Comparison of ENCODE assay signal across 8 mouse cellular contexts in the genomic region with DNA sequence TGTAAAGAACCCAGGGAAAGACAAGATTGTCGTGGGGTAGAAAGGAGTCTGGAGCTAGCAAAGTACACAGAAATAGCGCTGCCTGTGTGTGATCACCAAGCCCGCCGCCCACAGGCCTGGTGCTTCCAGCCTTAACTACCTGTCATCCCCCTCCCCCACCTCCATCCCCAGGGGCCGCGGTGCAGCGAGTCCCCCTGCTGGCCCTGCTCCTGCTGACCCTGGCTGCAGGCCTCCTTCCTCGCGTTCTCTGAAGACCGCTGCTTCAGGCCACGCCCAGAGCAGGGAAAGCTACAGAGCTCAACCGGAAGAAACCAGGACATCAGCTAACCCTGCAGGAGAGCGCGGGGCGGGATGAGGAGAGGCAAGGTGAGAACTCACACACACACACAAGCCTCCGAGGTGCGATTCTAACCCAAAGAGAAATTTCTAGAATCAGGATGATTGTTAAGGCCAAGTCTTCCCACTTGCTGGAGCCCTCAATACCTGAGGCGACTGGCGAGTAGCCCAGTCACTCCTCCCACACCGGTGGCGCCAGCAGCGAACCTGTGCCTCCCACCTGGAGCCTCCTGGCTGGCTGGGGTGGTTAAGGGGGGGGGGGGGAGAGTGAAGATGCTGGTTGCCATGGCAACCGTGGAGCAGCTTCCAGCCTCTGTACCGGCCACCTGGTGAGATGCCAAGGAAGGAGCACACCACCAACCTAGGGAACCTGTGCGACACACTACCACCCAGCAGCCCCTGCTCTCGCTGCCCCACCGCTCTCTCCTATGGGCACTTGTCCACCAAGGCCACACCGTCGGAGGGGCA. TPM values are rescaled to one million over a fixed set of nuclear protein-coding genes. Genes with fewer than 3 reads are reported as not detected.
DNase-seq lines count a peak whose midpoint lies in the region; ATAC-seq lines count a peak whose summit lies in the region.

No protein-coding gene starts in this region.

- H3K9ac ChIP-seq in heart, embryonic 11.5 days (ENCODE audit: low read depth, low read length): peak overlapping the region; percentile 60
- peak overlapping the region; percentile 49 for H3K9ac ChIP-seq in forebrain, embryonic 16.5 days (replicated peaks; ENCODE audit: low read depth, low read length)
- H3K9ac ChIP-seq in kidney, embryonic 14.5 days (ENCODE audit: low read depth, low read length): no peak overlapping the region
- no peak overlapping the region for H3K9ac ChIP-seq in liver, embryonic 16.5 days (ENCODE audit: low read depth, low read length)

- H3K27me3 ChIP-seq in heart, embryonic 11.5 days (ENCODE audit: control insufficient read depth, insufficient read depth, low read length): no peaks in the 10 kb centered on the region
- H3K27me3 ChIP-seq in forebrain, embryonic 16.5 days (replicated peaks; ENCODE audit: control insufficient read depth, insufficient read depth, low read length): no peaks in the 10 kb centered on the region
- H3K27me3 ChIP-seq in kidney, embryonic 14.5 days (ENCODE audit: control insufficient read depth, insufficient read depth, low read length): no peaks in the 10 kb centered on the region
- H3K27me3 ChIP-seq in liver, embryonic 16.5 days (ENCODE audit: control insufficient read depth, insufficient read depth, low read depth, low read length): no peaks in the 10 kb centered on the region

- no peaks in the 10 kb centered on the region for H3K36me3 ChIP-seq in heart, embryonic 11.5 days (ENCODE audit: control insufficient read depth, insufficient read depth, low read length)
- no peaks in the 10 kb centered on the region for H3K36me3 ChIP-seq in forebrain, embryonic 16.5 days (ENCODE audit: control insufficient read depth, insufficient read depth)
- H3K36me3 ChIP-seq in kidney, embryonic 14.5 days (ENCODE audit: control insufficient read depth, insufficient read depth, low read length): no peaks in the 10 kb centered on the region
- H3K36me3 ChIP-seq in liver, embryonic 16.5 days (ENCODE audit: control insufficient read depth, insufficient read depth): no peaks in the 10 kb centered on the region

- 16% methylated on average over 28 of the region's 29 CpGs for WGBS in heart, embryonic 11.5 days (ENCODE audit: insufficient replicate concordance)
- 10% methylated on average over 29 of the region's 29 CpGs for WGBS in forebrain, embryonic 16.5 days
- 13% methylated on average over 29 of the region's 29 CpGs for WGBS in kidney, embryonic 14.5 days
- 17% methylated on average over 29 of the region's 29 CpGs for whole genome bisulfite sequencing in liver, embryonic 16.5 days (ENCODE audit: insufficient replicate concordance)

- no peak for DNase-seq in heart, postnatal 36 days
- peak; percentile 58 to 63 for DNase-seq in cerebellum, adult 18-20 months
- DNase-seq in ovary, postnatal 14 days (ENCODE audit: low spot score): peak; percentile 31
- DNase-seq in T-cell, adult 2 months (ENCODE audit: low spot score): no peak

- peak overlapping the region; percentile 67 for H3K4me2 ChIP-seq in heart, embryonic 11.5 days
- H3K4me2 ChIP-seq in forebrain, embryonic 16.5 days (ENCODE audit: low read length): peak overlapping the region; percentile 59
- peak overlapping the region; percentile 32 for H3K4me2 ChIP-seq in kidney, embryonic 14.5 days (replicated peaks; ENCODE audit: low read depth, low read length)
- peak overlapping the region; percentile 22; the same call in 1 of the 2 replicates for H3K4me2 ChIP-seq in liver, embryonic 16.5 days (ENCODE audit: low read depth, low read length)

- ATAC-seq in heart, embryonic 11.5 days (replicated peaks; ENCODE audit: insufficient number of reproducible peaks, low FRiP score, low TSS enrichment): no peak
- peak; percentile 60 for ATAC-seq in forebrain, embryonic 16.5 days
- ATAC-seq in kidney, embryonic 14.5 days (ENCODE audit: low FRiP score, low TSS enrichment): peak; percentile 84
- ATAC-seq in liver, embryonic 16.5 days (ENCODE audit: low read depth): no peak

- H3K4me3 ChIP-seq in heart, embryonic 11.5 days (ENCODE audit: low read depth, low read length): peak overlapping the region; percentile 26
- H3K4me3 ChIP-seq in forebrain, embryonic 16.5 days (replicated peaks; ENCODE audit: low read length): peak overlapping the region; percentile 31
- 0 out of 2 replicates have a peak overlapping the region, but pooled peaks have one; percentile 14 for H3K4me3 ChIP-seq in kidney, embryonic 14.5 days (ENCODE audit: low read length)
- H3K4me3 ChIP-seq in liver, embryonic 16.5 days (ENCODE audit: low read depth, low read length): no peak overlapping the region

- H3K4me1 ChIP-seq in heart, embryonic 11.5 days (ENCODE audit: control insufficient read depth, insufficient read depth, low read length): peaks cover 7% of the 10 kb centered on the region; the same call in 1 of the 2 replicates
- H3K4me1 ChIP-seq in forebrain, embryonic 16.5 days (replicated peaks; ENCODE audit: control insufficient read depth, insufficient read depth, low read length): peaks cover 13% of the 10 kb centered on the region
- H3K4me1 ChIP-seq in kidney, embryonic 14.5 days (ENCODE audit: control insufficient read depth, insufficient read depth, low read length): no peaks in the 10 kb centered on the region
- H3K4me1 ChIP-seq in liver, embryonic 16.5 days (ENCODE audit: control insufficient read depth, low read depth, low read length): no peaks in the 10 kb centered on the region

- no peaks in the 10 kb centered on the region; the same call in 1 of the 2 replicates for H3K9me3 ChIP-seq in heart, embryonic 11.5 days (replicated peaks; ENCODE audit: control insufficient read depth, low read length)
- no peaks in the 10 kb centered on the region for H3K9me3 ChIP-seq in forebrain, embryonic 16.5 days (ENCODE audit: control insufficient read depth, low read length)
- H3K9me3 ChIP-seq in kidney, embryonic 14.5 days (ENCODE audit: control insufficient read depth, low read length): no peaks in the 10 kb centered on the region; the same call in 1 of the 2 replicates
- no peaks in the 10 kb centered on the region for H3K9me3 ChIP-seq in liver, embryonic 16.5 days (replicated peaks; ENCODE audit: control insufficient read depth, low read length)

- intact Hi-C loops in heart, postnatal 36 days (cut with DNase I): no loop called here

- no peak overlapping the region for H3K27ac ChIP-seq in heart, embryonic 11.5 days (ENCODE audit: low read depth, low read length)
- H3K27ac ChIP-seq in forebrain, embryonic 16.5 days (ENCODE audit: low read length): no peak overlapping the region
- no peak overlapping the region for H3K27ac ChIP-seq in kidney, embryonic 14.5 days (ENCODE audit: low read depth, low read length)
- no peak overlapping the region for H3K27ac ChIP-seq in liver, embryonic 16.5 days (ENCODE audit: low read length)

RNA-seq across cellular contexts. Expression of a gene that starts 18.6 kb away (rescaled TPM):
- polyA plus RNA-seq in heart, embryonic 11.5 days (2014; fragmentation: Nextera tagmentation; extraction: Ambion mirVana): not detected in 2 replicates
- total RNA-seq in heart, postnatal 36 days (2021): not detected
- 0.11 and 0.16 TPM in 2 replicates for polyA plus RNA-seq in forebrain, embryonic 16.5 days (2015; fragmentation: Nextera tagmentation; extraction: Ambion mirVana)
- polyA plus RNA-seq in kidney, embryonic 14.5 days (2014; fragmentation: Nextera tagmentation; extraction: Ambion mirVana): 0.10 TPM in 1 of 2 replicates, not detected in the other
- polyA plus RNA-seq in liver, embryonic 16.5 days (2015; fragmentation: Nextera tagmentation; extraction: Ambion mirVana): 0.55 TPM in 1 of 2 replicates, not detected in the other

RNA-seq across cellular contexts. Expression of a gene that starts 36.5 kb away (rescaled TPM):
- 0.55 TPM in 1 of 2 replicates, not detected in the other for polyA plus RNA-seq in heart, embryonic 11.5 days (2014; fragmentation: Nextera tagmentation; extraction: Ambion mirVana)
- 1 to 10 TPM in 1 of 2 experiments, under 1 TPM in 1; 0.81 to 2.0 TPM for total RNA-seq in heart, postnatal 36 days (2021)
- polyA plus RNA-seq in forebrain, embryonic 16.5 days (2015; fragmentation: Nextera tagmentation; extraction: Ambion mirVana): 1.6 TPM in 2 replicates
- 0.27 and 0.97 TPM in 2 replicates for polyA plus RNA-seq in kidney, embryonic 14.5 days (2014; fragmentation: Nextera tagmentation; extraction: Ambion mirVana)
- 0.37 and 0.48 TPM in 2 replicates for polyA plus RNA-seq in liver, embryonic 16.5 days (2015; fragmentation: Nextera tagmentation; extraction: Ambion mirVana)

RNA-seq across cellular contexts. Expression of a gene that starts 51.1 kb away (rescaled TPM):
- polyA plus RNA-seq in heart, embryonic 11.5 days (2014; fragmentation: Nextera tagmentation; extraction: Ambion mirVana): 105 and 113 TPM in 2 replicates
- 10 to 100 TPM; 74.5 to 75.6 TPM for total RNA-seq in heart, postnatal 36 days (2021)
- 110 and 112 TPM in 2 replicates for polyA plus RNA-seq in forebrain, embryonic 16.5 days (2015; fragmentation: Nextera tagmentation; extraction: Ambion mirVana)
- 96.4 and 99.1 TPM in 2 replicates for polyA plus RNA-seq in kidney, embryonic 14.5 days (2014; fragmentation: Nextera tagmentation; extraction: Ambion mirVana)
- 36.7 and 37.4 TPM in 2 replicates for polyA plus RNA-seq in liver, embryonic 16.5 days (2015; fragmentation: Nextera tagmentation; extraction: Ambion mirVana)

RNA-seq across cellular contexts. Expression of a gene that starts 51.1 kb away (rescaled TPM):
- 87.5 and 90.0 TPM in 2 replicates for polyA plus RNA-seq in heart, embryonic 11.5 days (2014; fragmentation: Nextera tagmentation; extraction: Ambion mirVana)
- 10 to 100 TPM; 23.6 to 27.0 TPM for total RNA-seq in heart, postnatal 36 days (2021)
- 115 and 121 TPM in 2 replicates for polyA plus RNA-seq in forebrain, embryonic 16.5 days (2015; fragmentation: Nextera tagmentation; extraction: Ambion mirVana)
- 117 and 123 TPM in 2 replicates for polyA plus RNA-seq in kidney, embryonic 14.5 days (2014; fragmentation: Nextera tagmentation; extraction: Ambion mirVana)
- polyA plus RNA-seq in liver, embryonic 16.5 days (2015; fragmentation: Nextera tagmentation; extraction: Ambion mirVana): 25.8 and 26.8 TPM in 2 replicates

Comparison
In these comparisons a context has a peak if more than half of its experiments do, and no peak if none do; other contexts are left out.
1. ATAC-seq: peak in forebrain, embryonic 16.5 days (single experiment) and kidney, embryonic 14.5 days (single experiment); none in heart, embryonic 11.5 days (single experiment) and liver, embryonic 16.5 days (single experiment).
2. H3K9ac ChIP-seq: peak in heart, embryonic 11.5 days (single experiment) and forebrain, embryonic 16.5 days (single experiment); none in kidney, embryonic 14.5 days (single experiment) and liver, embryonic 16.5 days (single experiment).
3. DNase-seq: peak in cerebellum, adult 18-20 months (2 of 2) and ovary, postnatal 14 days (single experiment); none in heart, postnatal 36 days (0 of 2) and T-cell, adult 2 months (single experiment).
4. Peak in every context shown above with its lines, with median percentiles within 50 percentile points of each other: H3K4me2 ChIP-seq.